Mouse (Mus musculus): ENCODE measurements around the gene Zc3h7a. TPM values are rescaled to one million over a fixed set of nuclear protein-coding genes. Genes with fewer than 3 reads are reported as not detected.
A peak's percentile ranks its signal among the peaks of the same experiment; 100 is the strongest.

Zc3h7a gene
- total and polyA plus RNA-seq, 3 experiments: 48.7 to 202 (median 77.4) TPM

DNA sequence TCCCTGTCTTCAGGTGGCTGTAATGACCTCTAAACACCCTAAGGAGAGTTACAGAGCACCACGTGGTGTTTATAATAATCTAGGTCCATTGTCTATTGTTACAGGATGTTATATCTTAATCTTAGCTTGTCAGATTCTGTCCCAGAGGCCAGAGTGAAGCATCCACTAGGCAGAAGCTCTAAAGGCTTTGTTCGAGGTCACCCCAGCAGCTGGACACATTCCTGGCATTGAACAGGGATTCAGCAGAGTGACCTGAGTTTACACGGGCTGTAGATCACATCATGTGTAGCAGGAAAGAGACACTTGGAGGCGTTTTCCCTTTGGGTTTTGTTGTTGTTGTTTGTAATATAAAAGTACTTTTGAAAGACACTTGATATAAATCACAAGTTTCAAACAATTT lies 84.1 kb downstream of the Zc3h7a start:
- H3K9ac ChIP-seq (ENCODE audit: control insufficient read depth, low read depth, low read length, poor library complexity, severe bottlenecking): no peak overlapping the region
- no peak for TF ChIP-seq POLR2AphosphoS2 (IDR thresholded peaks at IDR 0.05; ENCODE audit: low read length)
- peaks cover 0 to 35% of the 10 kb centered on the region in 2 experiments; a peak in 2 of 4 replicates for H3K36me3 ChIP-seq (ENCODE audit: control insufficient read depth in 1 of 2, insufficient read depth in 2 of 2, low read length in 2 of 2)
- no peaks in the 10 kb centered on the region for H3K27me3 ChIP-seq (ENCODE audit: control insufficient read depth in 1 of 2, insufficient read depth in 2 of 2, low read length in 2 of 2)
- no peaks in the 10 kb centered on the region for H3K9me3 ChIP-seq (replicated peaks; ENCODE audit: insufficient read depth, low read length)
- DNase-seq (ENCODE audit: low read depth, low spot score): no peak
- no peaks in the 10 kb centered on the region for H3K4me1 ChIP-seq (ENCODE audit: control insufficient read depth in 1 of 2, insufficient read depth in 2 of 2, low read length in 2 of 2)
- no peak overlapping the region for H3K4me3 ChIP-seq (ENCODE audit: control insufficient read depth in 1 of 2, insufficient read depth in 1 of 2, low read depth in 2 of 2, low read length in 2 of 2)
- H3K27ac ChIP-seq (ENCODE audit: control insufficient read depth, low read depth, low read length): no peak overlapping the region
- H3K79me2 ChIP-seq (ENCODE audit: control insufficient read depth, insufficient read depth, low read length, poor library complexity): no peaks in the 10 kb centered on the region

DNA sequence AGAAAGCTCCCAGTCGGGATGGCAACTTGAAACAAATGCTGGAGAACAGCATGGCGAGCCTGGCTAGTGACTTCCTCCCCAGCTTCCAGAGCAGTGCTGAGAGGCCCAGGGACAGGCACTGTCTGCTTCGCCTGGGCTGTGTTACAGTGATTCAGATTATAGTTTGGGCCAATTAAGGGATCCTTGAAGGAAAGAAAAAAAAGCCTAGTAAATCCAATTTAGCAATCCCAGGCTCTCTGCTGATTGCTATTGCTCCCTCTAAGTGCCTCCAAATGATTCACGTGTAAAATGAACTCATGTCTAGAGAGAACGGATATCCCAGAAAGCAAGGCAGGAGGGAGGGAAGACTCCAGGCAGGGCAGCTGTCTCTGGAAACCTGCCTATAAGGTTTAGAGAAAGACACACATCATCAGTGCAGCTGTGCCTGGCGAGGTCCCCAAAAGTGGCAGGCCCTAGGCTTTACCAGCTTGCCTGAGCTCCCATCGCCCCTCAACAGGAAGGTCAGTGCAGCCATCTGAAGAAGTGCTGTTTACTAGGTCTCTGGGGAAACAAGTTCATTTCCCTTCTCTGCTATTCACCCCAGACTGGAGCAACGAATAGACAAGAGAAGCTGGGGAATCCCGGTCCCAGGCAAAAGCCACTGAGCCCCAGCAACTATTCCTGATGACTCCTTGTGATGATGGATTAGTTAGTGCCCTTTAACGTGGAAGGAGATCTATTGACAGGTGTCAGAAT lies 85.2 kb downstream of the Zc3h7a start:
- Histone ChIP-seq H3K4me1 (ENCODE audit: control insufficient read depth in 1 of 2, insufficient read depth in 2 of 2, low read length in 2 of 2) (no peaks in the 10 kb centered on the region), H3K4me3 (ENCODE audit: control insufficient read depth in 1 of 2, insufficient read depth in 1 of 2, low read depth in 2 of 2, low read length in 2 of 2) (no peak overlapping the region), H3K79me2 (ENCODE audit: control insufficient read depth, insufficient read depth, low read length, poor library complexity) (no peaks in the 10 kb centered on the region), H3K27me3 (ENCODE audit: control insufficient read depth in 1 of 2, insufficient read depth in 2 of 2, low read length in 2 of 2) (no peaks in the 10 kb centered on the region), H3K9me3 (replicated peaks; ENCODE audit: insufficient read depth, low read length) (no peaks in the 10 kb centered on the region), H3K36me3 (ENCODE audit: control insufficient read depth in 1 of 2, insufficient read depth in 2 of 2, low read length in 2 of 2) (peaks cover 1 to 33% of the 10 kb centered on the region in 2 experiments; a peak in 2 of 4 replicates), H3K27ac (ENCODE audit: control insufficient read depth, low read depth, low read length) (no peak overlapping the region), H3K9ac (ENCODE audit: control insufficient read depth, low read depth, low read length, poor library complexity, severe bottlenecking) (no peak overlapping the region)
- DNase-seq (ENCODE audit: low read depth, low spot score): no peak
- no peak for TF ChIP-seq SIN3A (IDR thresholded peaks at IDR 0.05; ENCODE audit: low read length)

DNA sequence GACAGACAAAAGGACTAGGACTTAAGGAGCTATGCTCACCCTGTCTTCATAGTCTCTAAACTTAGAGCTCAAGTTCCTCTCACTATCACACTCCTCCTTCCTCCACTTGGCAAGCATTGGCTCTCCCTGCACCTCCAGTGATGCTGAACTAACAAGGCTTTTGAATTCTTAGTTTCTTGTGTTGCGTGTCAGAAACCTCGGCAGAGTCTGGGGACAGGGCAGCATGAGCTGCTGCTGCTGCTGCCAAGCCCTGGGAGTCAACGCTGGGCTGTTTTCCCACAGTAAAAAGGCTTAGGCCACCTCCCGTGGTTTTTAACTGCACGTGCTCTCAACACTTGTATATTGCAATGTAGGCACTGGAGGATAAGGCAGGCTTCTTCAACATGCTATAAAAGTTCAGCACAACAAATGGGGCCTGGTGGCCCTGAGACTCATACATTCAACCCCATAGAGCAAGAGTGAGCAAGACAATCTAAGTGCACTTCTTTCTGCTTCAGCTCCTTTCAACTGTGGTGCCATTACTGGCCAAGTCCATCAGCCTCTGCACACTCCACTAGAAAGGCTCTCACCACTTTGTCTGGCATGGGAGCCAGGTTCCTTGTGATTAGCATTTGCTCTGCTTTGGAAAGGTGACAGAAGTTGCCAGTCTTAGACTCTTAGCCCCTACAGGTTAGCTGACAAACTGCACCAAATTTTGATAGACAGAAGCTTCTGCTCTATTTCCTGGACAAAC lies 89.2 kb downstream of the Zc3h7a start:
- H3K27me3 ChIP-seq (ENCODE audit: control insufficient read depth in 1 of 2, insufficient read depth in 2 of 2, low read length in 2 of 2): no peaks in the 10 kb centered on the region
- H3K9ac ChIP-seq (ENCODE audit: control insufficient read depth, low read depth, low read length, poor library complexity, severe bottlenecking): no peak overlapping the region
- H3K4me1 ChIP-seq (ENCODE audit: control insufficient read depth in 1 of 2, insufficient read depth in 2 of 2, low read length in 2 of 2): no peaks in the 10 kb centered on the region
- no peak overlapping the region for H3K27ac ChIP-seq (ENCODE audit: control insufficient read depth, low read depth, low read length)
- H3K36me3 ChIP-seq (ENCODE audit: control insufficient read depth in 1 of 2, insufficient read depth in 2 of 2, low read length in 2 of 2): peaks cover 2 to 22% of the 10 kb centered on the region in 2 experiments; a peak in 2 of 4 replicates
- H3K79me2 ChIP-seq (ENCODE audit: control insufficient read depth, insufficient read depth, low read length, poor library complexity): no peaks in the 10 kb centered on the region
- TF ChIP-seq TCF12 (IDR thresholded peaks at IDR 0.05; ENCODE audit: low read depth, low read length): no peak
- TF ChIP-seq MEF2A (IDR thresholded peaks at IDR 0.05; ENCODE audit: extremely low read depth, insufficient replicate concordance, low read depth, low read length, poor library complexity, severe bottlenecking): no peak
- TF ChIP-seq NELFE (IDR thresholded peaks at IDR 0.05; ENCODE audit: low read depth, low read length): no peak
- no peak for TF ChIP-seq CHD1 (IDR thresholded peaks at IDR 0.05; ENCODE audit: low read depth, low read length)
- peak in 1 of 3 experiments; percentile 13; a peak in 1 of 6 replicates for TF ChIP-seq CTCF (IDR thresholded peaks at IDR 0.05 in 2 of 3, conservative IDR thresholded peaks at IDR 0.05 in 1 of 3; ENCODE audit: control insufficient read depth in 1 of 3, insufficient read depth in 1 of 3, low read depth in 2 of 3, low read length in 3 of 3, poor library complexity in 1 of 3, severe bottlenecking in 1 of 3)
- no peak for TF ChIP-seq MYC (IDR thresholded peaks at IDR 0.05; ENCODE audit: low read depth, low read length)
- no peak for TF ChIP-seq ETS1 (IDR thresholded peaks at IDR 0.05; ENCODE audit: low read depth, low read length)
- peak; percentile 27 for DNase-seq (ENCODE audit: low read depth, low spot score)
- no peaks in the 10 kb centered on the region for H3K9me3 ChIP-seq (replicated peaks; ENCODE audit: insufficient read depth, low read length)
- H3K4me3 ChIP-seq (ENCODE audit: control insufficient read depth in 1 of 2, insufficient read depth in 1 of 2, low read depth in 2 of 2, low read length in 2 of 2): no peak overlapping the region

Other genes with a start within 250 kb of the Zc3h7a start
- gene Snn, start 115.4 kb downstream of the Zc3h7a start, total RNA-seq (2012; rRNA removed): 0.42 and 0.73 TPM in 2 replicates
- 1 to 10 TPM in 1 of 2 experiments, not detected in 1; 2.4 TPM for gene Snn, start 115.4 kb downstream of the Zc3h7a start, polyA plus RNA-seq (2012; ENCODE audit: insufficient read depth in 1 of 2, insufficient read length in 2 of 2, low read depth in 1 of 2, low replicate concordance in 2 of 2, missing spikeins in 1 of 2)
- 25.7 and 27.2 TPM in 2 replicates for gene Litaf, start 110.2 kb downstream of the Zc3h7a start, total RNA-seq (2012; rRNA removed)
- gene Litaf, start 110.2 kb downstream of the Zc3h7a start, polyA plus RNA-seq (2012; ENCODE audit: insufficient read depth in 1 of 2, insufficient read length in 2 of 2, low read depth in 1 of 2, low replicate concordance in 2 of 2, missing spikeins in 1 of 2): 10 to 100 TPM in 1 of 2 experiments, not detected in 1; 50.1 TPM
- gene Txndc11, start 41.7 kb downstream of the Zc3h7a start, total RNA-seq (2012; rRNA removed): 19.7 and 24.9 TPM in 2 replicates
- gene Txndc11, start 41.7 kb downstream of the Zc3h7a start, polyA plus RNA-seq (2012; ENCODE audit: insufficient read depth in 1 of 2, insufficient read length in 2 of 2, low read depth in 1 of 2, low replicate concordance in 2 of 2, missing spikeins in 1 of 2): 10 to 100 TPM in 1 of 2 experiments, not detected in 1; 33.7 TPM
- gene Rsl1d1, start 26.9 kb upstream of the Zc3h7a start, total RNA-seq (2012; rRNA removed): 191 and 232 TPM in 2 replicates
- 1,000 to 10,000 TPM in 1 of 2 experiments, 100 to 1,000 TPM in 1; 228 to 1,181 TPM for gene Rsl1d1, start 26.9 kb upstream of the Zc3h7a start, polyA plus RNA-seq (2012; ENCODE audit: insufficient read depth in 1 of 2, insufficient read length in 2 of 2, low read depth in 1 of 2, low replicate concordance in 2 of 2, missing spikeins in 1 of 2)
- 84.4 and 89.6 TPM in 2 replicates for gene Gspt1, start 77.9 kb upstream of the Zc3h7a start, total RNA-seq (2012; rRNA removed)
- gene Gspt1, start 77.9 kb upstream of the Zc3h7a start, polyA plus RNA-seq (2012; ENCODE audit: insufficient read depth in 1 of 2, insufficient read length in 2 of 2, low read depth in 1 of 2, low replicate concordance in 2 of 2, missing spikeins in 1 of 2): 100 to 1,000 TPM; 376 to 547 TPM
- gene Tnfrsf17, start 137.4 kb upstream of the Zc3h7a start, total RNA-seq (2012; rRNA removed): not detected in 2 replicates
- gene Tnfrsf17, start 137.4 kb upstream of the Zc3h7a start, polyA plus RNA-seq (2012; ENCODE audit: insufficient read depth in 1 of 2, insufficient read length in 2 of 2, low read depth in 1 of 2, low replicate concordance in 2 of 2, missing spikeins in 1 of 2): not detected
- 0.42 and 0.73 TPM in 2 replicates for gene Snx29, start 146.5 kb upstream of the Zc3h7a start, total RNA-seq (2012; rRNA removed)
- gene Snx29, start 146.5 kb upstream of the Zc3h7a start, polyA plus RNA-seq (2012; ENCODE audit: insufficient read depth in 1 of 2, insufficient read length in 2 of 2, low read depth in 1 of 2, low replicate concordance in 2 of 2, missing spikeins in 1 of 2): under 1 TPM in 1 of 2 experiments, not detected in 1; 0.72 TPM

All from MEL (cell line).